ENCODE assay signal across 9 mouse cellular contexts in genomic region chr6:122601615-122602014, GRCm38 (mm10). TPM values are rescaled to one million over a fixed set of nuclear protein-coding genes. Genes with fewer than 3 reads are reported as not detected.
DNase-seq lines count a peak whose midpoint lies in the region; ATAC-seq and TF ChIP-seq lines count a peak whose summit lies in the region.
"Had no signal": no experiment of that assay in that cellular context is flagged by ENCODE, and none has a peak within 500 bp of the region (broad histone marks: within the 10 kb centered on the region; RNA-seq: fewer than 3 reads in every experiment).

No protein-coding gene starts in this region.

- H3K4me1 ChIP-seq in hindbrain, embryonic 10.5 days (replicated peaks) = 0 out of 2 replicates have a peak, but pooled peaks cover 8% of the 10 kb centered on the region
- H3K4me1 ChIP-seq in hindbrain, embryonic 11.5 days (replicated peaks; ENCODE audit: control insufficient read depth, insufficient read depth, low read length) = no peaks in the 10 kb centered on the region
- H3K4me1 ChIP-seq in forebrain, postnatal 0 days (ENCODE audit: insufficient read depth) = no peaks in the 10 kb centered on the region
- H3K4me1 ChIP-seq in midbrain, embryonic 12.5 days = 0 out of 2 replicates have a peak, but pooled peaks cover 2% of the 10 kb centered on the region

- H3K27ac ChIP-seq in hindbrain, embryonic 10.5 days = no peak overlapping the region
- no peak overlapping the region for H3K27ac ChIP-seq in hindbrain, embryonic 11.5 days (ENCODE audit: low read depth, low read length)
- H3K27ac ChIP-seq in forebrain, postnatal 0 days (ENCODE audit: low read depth, low read length) = no peak overlapping the region
- no peak overlapping the region for H3K27ac ChIP-seq in midbrain, embryonic 12.5 days (replicated peaks)

- H3K27me3 ChIP-seq in hindbrain, embryonic 10.5 days (ENCODE audit: insufficient read depth, poor library complexity, severe bottlenecking) = no peaks in the 10 kb centered on the region
- H3K27me3 ChIP-seq in hindbrain, embryonic 11.5 days (ENCODE audit: control insufficient read depth, insufficient read depth, low read length) = no peaks in the 10 kb centered on the region
- no peaks in the 10 kb centered on the region for H3K27me3 ChIP-seq in forebrain, postnatal 0 days (ENCODE audit: insufficient read depth, low read length)
- H3K27me3 ChIP-seq in midbrain, embryonic 12.5 days = no peaks in the 10 kb centered on the region

- no peak overlapping the region for H3K4me2 ChIP-seq in hindbrain, embryonic 11.5 days (replicated peaks; ENCODE audit: low read depth, low read length)
- H3K4me2 ChIP-seq in forebrain, postnatal 0 days (ENCODE audit: low read depth) = peak overlapping the region; percentile 58
- peak overlapping the region; percentile 63; the same call in 1 of the 2 replicates for H3K4me2 ChIP-seq in midbrain, embryonic 12.5 days (replicated peaks)

- peak overlapping the region; percentile 56; the same call in 1 of the 2 replicates for H3K4me3 ChIP-seq in hindbrain, embryonic 10.5 days
- H3K4me3 ChIP-seq in hindbrain, embryonic 11.5 days (ENCODE audit: low read depth, low read length) = no peak overlapping the region
- no peak overlapping the region for H3K4me3 ChIP-seq in forebrain, postnatal 0 days (ENCODE audit: low read depth, low read length)
- no peak overlapping the region for H3K4me3 ChIP-seq in midbrain, embryonic 12.5 days

- H3K36me3 ChIP-seq in hindbrain, embryonic 10.5 days = no peaks in the 10 kb centered on the region
- H3K36me3 ChIP-seq in hindbrain, embryonic 11.5 days (ENCODE audit: control insufficient read depth, insufficient read depth, low read length) = no peaks in the 10 kb centered on the region
- no peaks in the 10 kb centered on the region for H3K36me3 ChIP-seq in forebrain, postnatal 0 days (ENCODE audit: insufficient read depth)
- no peaks in the 10 kb centered on the region for H3K36me3 ChIP-seq in midbrain, embryonic 12.5 days

- TF ChIP-seq CTCF in forebrain, postnatal 0 days (IDR thresholded peaks at IDR 0.05; ENCODE audit: low read depth) = no peak

- ATAC-seq in hindbrain, embryonic 11.5 days (ENCODE audit: low FRiP score) = no peak
- ATAC-seq in forebrain, postnatal 0 days = no peak
- no peak for ATAC-seq in midbrain, embryonic 12.5 days (ENCODE audit: low FRiP score, low read depth)

- no peaks in the 10 kb centered on the region for H3K9me3 ChIP-seq in hindbrain, embryonic 10.5 days
- H3K9me3 ChIP-seq in hindbrain, embryonic 11.5 days (ENCODE audit: control insufficient read depth, low read length) = no peaks in the 10 kb centered on the region
- no peaks in the 10 kb centered on the region for H3K9me3 ChIP-seq in forebrain, postnatal 0 days (ENCODE audit: low read length)
- H3K9me3 ChIP-seq in midbrain, embryonic 12.5 days = no peaks in the 10 kb centered on the region

- 89% methylated on average over 3 of the region's 3 CpGs for WGBS in hindbrain, embryonic 10.5 days
- 89% methylated on average over 3 of the region's 3 CpGs for WGBS in hindbrain, embryonic 11.5 days
- 84% methylated on average over 3 of the region's 3 CpGs for WGBS in forebrain, postnatal 0 days
- 89% methylated on average over 3 of the region's 3 CpGs for WGBS in midbrain, embryonic 12.5 days

- DNase-seq in hindbrain, embryonic 10.5 days (ENCODE audit: low spot score) = no peak
- no peak for DNase-seq in hindbrain, embryonic 11.5 days (ENCODE audit: low spot score)
- DNase-seq in adipocyte (ENCODE audit: low spot score) = peak; percentile 14
- DNase-seq in forebrain, postnatal 0 days = no peak
- DNase-seq in gastrocnemius, postnatal 10 days = no peak
- no peak for DNase-seq in layer of hippocampus, adult 18-20 months (ENCODE audit: low spot score in 2 of 2)
- DNase-seq in testis, postnatal 10 days (ENCODE audit: low spot score) = no peak

- no peak overlapping the region for H3K9ac ChIP-seq in hindbrain, embryonic 11.5 days (ENCODE audit: low read depth, low read length)
- no peak overlapping the region for H3K9ac ChIP-seq in forebrain, postnatal 0 days
- H3K9ac ChIP-seq in midbrain, embryonic 12.5 days (replicated peaks) = no peak overlapping the region

RNA-seq across cellular contexts. Expression of gene Apobec1, which starts 0.6 kb away (rescaled TPM):
- polyA plus RNA-seq in hindbrain, embryonic 10.5 days (2016; fragmentation: Nextera tagmentation; extraction: Ambion mirVana) = 1.1 and 2.1 TPM in 2 replicates
- polyA plus RNA-seq in hindbrain, embryonic 11.5 days (2014; fragmentation: Nextera tagmentation; extraction: Ambion mirVana) = 1.7 and 2.1 TPM in 2 replicates
- 1.2 and 2.0 TPM in 2 replicates for total RNA-seq in forebrain, postnatal 0 days (2014; rRNA removed)
- polyA plus RNA-seq in forebrain, postnatal 0 days (2015; fragmentation: Nextera tagmentation; extraction: Ambion mirVana) = 2.3 and 2.4 TPM in 2 replicates
- polyA plus RNA-seq in midbrain, embryonic 12.5 days (2016; fragmentation: Nextera tagmentation; extraction: Ambion mirVana) = 1.7 and 2.8 TPM in 2 replicates
- total RNA-seq in gastrocnemius, postnatal 10 days (2021) = 1 to 10 TPM; 2.3 to 4.3 TPM
- total RNA-seq in layer of hippocampus, adult 18-20 months (2021) = 1 to 10 TPM in 1 of 2 experiments, under 1 TPM in 1; 0.97 to 1.4 TPM

RNA-seq across cellular contexts. Expression of gene Gdf3, which starts 8.3 kb away (rescaled TPM):
- 0.24 TPM in 1 of 2 replicates, not detected in the other for polyA plus RNA-seq in hindbrain, embryonic 10.5 days (2016; fragmentation: Nextera tagmentation; extraction: Ambion mirVana)
- polyA plus RNA-seq in hindbrain, embryonic 11.5 days (2014; fragmentation: Nextera tagmentation; extraction: Ambion mirVana) = 0.25 TPM in 1 of 2 replicates, not detected in the other
- total RNA-seq in forebrain, postnatal 0 days (2014; rRNA removed) = not detected in 2 replicates
- polyA plus RNA-seq in forebrain, postnatal 0 days (2015; fragmentation: Nextera tagmentation; extraction: Ambion mirVana) = not detected in 2 replicates
- not detected in 2 replicates for polyA plus RNA-seq in midbrain, embryonic 12.5 days (2016; fragmentation: Nextera tagmentation; extraction: Ambion mirVana)
- total RNA-seq in gastrocnemius, postnatal 10 days (2021) = not detected
- not detected for total RNA-seq in layer of hippocampus, adult 18-20 months (2021)

RNA-seq across cellular contexts. Expression of gene Dppa3, which starts 24.6 kb away (rescaled TPM):
- not detected in 2 replicates for polyA plus RNA-seq in hindbrain, embryonic 10.5 days (2016; fragmentation: Nextera tagmentation; extraction: Ambion mirVana)
- not detected in 2 replicates for polyA plus RNA-seq in hindbrain, embryonic 11.5 days (2014; fragmentation: Nextera tagmentation; extraction: Ambion mirVana)
- not detected in 2 replicates for total RNA-seq in forebrain, postnatal 0 days (2014; rRNA removed)
- polyA plus RNA-seq in forebrain, postnatal 0 days (2015; fragmentation: Nextera tagmentation; extraction: Ambion mirVana) = not detected in 2 replicates
- polyA plus RNA-seq in midbrain, embryonic 12.5 days (2016; fragmentation: Nextera tagmentation; extraction: Ambion mirVana) = not detected in 2 replicates
- not detected for total RNA-seq in gastrocnemius, postnatal 10 days (2021)
- total RNA-seq in layer of hippocampus, adult 18-20 months (2021) = not detected
- polyA plus RNA-seq: large intestine, adult 2 months had no signal

RNA-seq across cellular contexts. Expression of gene Aicda, which starts 48.0 kb away (rescaled TPM):
- polyA plus RNA-seq in hindbrain, embryonic 10.5 days (2016; fragmentation: Nextera tagmentation; extraction: Ambion mirVana) = not detected in 2 replicates
- 0.11 TPM in 1 of 2 replicates, not detected in the other for polyA plus RNA-seq in hindbrain, embryonic 11.5 days (2014; fragmentation: Nextera tagmentation; extraction: Ambion mirVana)
- 0.31 and 3.1 TPM in 2 replicates for total RNA-seq in forebrain, postnatal 0 days (2014; rRNA removed)
- 0.29 and 1.3 TPM in 2 replicates for polyA plus RNA-seq in forebrain, postnatal 0 days (2015; fragmentation: Nextera tagmentation; extraction: Ambion mirVana)
- polyA plus RNA-seq in midbrain, embryonic 12.5 days (2016; fragmentation: Nextera tagmentation; extraction: Ambion mirVana) = not detected in 2 replicates
- not detected for total RNA-seq in gastrocnemius, postnatal 10 days (2021)
- not detected for total RNA-seq in layer of hippocampus, adult 18-20 months (2021)
